Mouse (Mus musculus): ENCODE measurements around the gene Tspear.

Gene Tspear

GRCm38 (mm10) chr10:77867546-77867945 lies 181.2 kb downstream of the Tspear start:
- no peak for DNase-seq (ENCODE audit: low read depth, low spot score)

- no peak for DNase-seq (ENCODE audit: low read depth, low spot score)
Observed at GRCm38 (mm10) chr10:77869651-77870050, 183.3 kb downstream of the Tspear start.

- peak; percentile 35 for DNase-seq (ENCODE audit: low read depth, low spot score)
Observed at GRCm38 (mm10) chr10:77878985-77879384, 192.6 kb downstream of the Tspear start.

- DNase-seq (ENCODE audit: low read depth, low spot score): no peak
Observed at GRCm38 (mm10) chr10:77880305-77880704, 193.9 kb downstream of the Tspear start.

GRCm38 (mm10) chr10:77882553-77882952 lies 196.2 kb downstream of the Tspear start:
- peak; percentile 78 for DNase-seq (ENCODE audit: low read depth, low spot score)

GRCm38 (mm10) chr10:77886007-77886747 lies 199.8 kb downstream of the Tspear start:
- peak; percentile 27 for DNase-seq (ENCODE audit: low read depth, low spot score)

- DNase-seq (ENCODE audit: low read depth, low spot score): no peak
Observed at GRCm38 (mm10) chr10:77890987-77891565, 204.7 kb downstream of the Tspear start.

- no peak for DNase-seq (ENCODE audit: low read depth, low spot score)
Observed at GRCm38 (mm10) chr10:77895562-77895961, 209.2 kb downstream of the Tspear start.

- DNase-seq (ENCODE audit: low read depth, low spot score): no peak
Observed at GRCm38 (mm10) chr10:77900126-77900525, 213.8 kb downstream of the Tspear start.

- DNase-seq (ENCODE audit: low read depth, low spot score): no peak
Observed at GRCm38 (mm10) chr10:77900903-77901818, 214.8 kb downstream of the Tspear start.

- DNase-seq (ENCODE audit: low read depth, low spot score): no peak
Observed at GRCm38 (mm10) chr10:77901871-77902210, 215.5 kb downstream of the Tspear start.

- DNase-seq (ENCODE audit: low read depth, low spot score): peak; percentile 83
Observed at GRCm38 (mm10) chr10:77902211-77902893, 216.0 kb downstream of the Tspear start, which contains the start of gene Lrrc3. Lrrc3 (minus strand) TSS chr10:77902536.

GRCm38 (mm10) chr10:77902894-77903715 lies 216.7 kb downstream of the Tspear start:
- peak; percentile 91 for DNase-seq (ENCODE audit: low read depth, low spot score)

- no peak for DNase-seq (ENCODE audit: low read depth, low spot score)
Observed at GRCm38 (mm10) chr10:77912605-77913004, 226.2 kb downstream of the Tspear start.

- no peak for DNase-seq (ENCODE audit: low read depth, low spot score)
Observed at GRCm38 (mm10) chr10:77913292-77913691, 226.9 kb downstream of the Tspear start.

- peak; percentile 55 for DNase-seq (ENCODE audit: low read depth, low spot score)
Observed at GRCm38 (mm10) chr10:77916636-77917335, 230.4 kb downstream of the Tspear start.

GRCm38 (mm10) chr10:77921009-77921408 lies 234.6 kb downstream of the Tspear start:
- DNase-seq (ENCODE audit: low read depth, low spot score): no peak

GRCm38 (mm10) chr10:77922681-77923080 lies 236.3 kb downstream of the Tspear start:
- no peak for DNase-seq (ENCODE audit: low read depth, low spot score)

- DNase-seq (ENCODE audit: low read depth, low spot score): peak; percentile 54
Observed at GRCm38 (mm10) chr10:77926140-77926539, 239.8 kb downstream of the Tspear start.

- no peak for DNase-seq (ENCODE audit: low read depth, low spot score)
Observed at GRCm38 (mm10) chr10:77927375-77927774, 241.0 kb downstream of the Tspear start.

All from ZHBTc4 (cell line).